Mouse (Mus musculus) cerebellum, postnatal 14 days (tissue): Measurements from ENCODE around the gene Mrpl30.

Experiments
- DNase-seq, 2 experiments: peaks; one replicate each; pipeline ENCODE4 v3.0.0; 2021; ENCODE audit warnings: mixed read lengths in 2 of 2

Gene Mrpl30

GRCm38 (mm10) chr1:37903178-37903577, 12.9 kb downstream of the Mrpl30 start:
- DNase-seq: peak; percentile 22 to 48

GRCm38 (mm10) chr1:37912751-37913150, 22.5 kb downstream of the Mrpl30 start:
- DNase-seq: no peak

GRCm38 (mm10) chr1:37916393-37916792, 26.1 kb downstream of the Mrpl30 start, which contains the start of gene Lyg2:
Gene Lyg2, minus strand, starts transcription at chr1:37916493.
- DNase-seq: no peak

- no peak for DNase-seq
Measured at GRCm38 (mm10) chr1:37917666-37918065, 27.4 kb downstream of the Mrpl30 start.

- no peak for DNase-seq
Measured at GRCm38 (mm10) chr1:37918096-37918495, 27.8 kb downstream of the Mrpl30 start.

- peak; percentile 45 to 52 for DNase-seq
Measured at GRCm38 (mm10) chr1:37922536-37922935, 32.3 kb downstream of the Mrpl30 start.

- no peak for DNase-seq
Measured at GRCm38 (mm10) chr1:37925971-37926370, 35.7 kb downstream of the Mrpl30 start.

GRCm38 (mm10) chr1:37931806-37932205, 41.5 kb downstream of the Mrpl30 start:
- DNase-seq: no peak
